Mouse (Mus musculus) kidney, adult 2 months (tissue): ENCODE data around the gene Trio.

ENCODE experiments used
- CTCF ChIP-seq: fragments of 200-500 bp; conservative IDR thresholded peaks from 2 replicates; pipeline ENCODE4 v1.5.1; 2011; ENCODE audit warnings: low read depth, mild to moderate bottlenecking, control low read depth, low read length, moderate library complexity, mixed read lengths; ENCODE audit not compliant: insufficient read depth, insufficient read length
- POLR2A ChIP-seq: fragments of 200-500 bp; IDR thresholded peaks from one replicate; pipeline ENCODE4 v1.6.1; 2011; ENCODE audit warnings: low read depth, low read length, control low read depth

GRCm38 (mm10) chr15:27785280-27786001 lies 240.2 kb downstream of the Trio start:
- TF ChIP-seq CTCF (no peak), POLR2A (no peak)
